Mouse (Mus musculus) gastrocnemius, postnatal 14 days (tissue): Measurements from ENCODE around the gene Orc2. TPM values are rescaled to one million over a fixed set of nuclear protein-coding genes. Genes with fewer than 3 reads are reported as not detected.

Experiments
- DNase-seq: peaks from one replicate; pipeline ENCODE4 v3.0.0; 2021; ENCODE audit warnings: mixed read lengths
- intact Hi-C: fragments of 180-260 bp; cut with DNase I; formaldehyde crosslinking; loops from one replicate; pipeline ENCODE4 v1.15.1; 2025; ENCODE audit warnings: low total_unique reads
- total RNA-seq, 2 experiments: library from RNA; stranded (reverse); gene quantifications; 2 replicates each; pipeline ENCODE4 v1.2.3; 2021

Gene Orc2
- total RNA-seq, 2 experiments from 2014 or later = 9.8 to 11.1 TPM

- intact Hi-C loops = no loop called here
- peak; percentile 81 for DNase-seq
Observed at GRCm38 (mm10) chr1:58445143-58445722, 59.7 kb downstream of the Orc2 start, which contains the start of the genes Nif3l1 and Ppil3. Gene Nif3l1, plus strand, starts transcription at chr1:58445151. Gene Ppil3, minus strand, starts transcription at chr1:58445486.

- intact Hi-C loops = no loop called here
- no peak for DNase-seq
Observed at GRCm38 (mm10) chr1:58444691-58445090, 60.2 kb downstream of the Orc2 start.

DNA sequence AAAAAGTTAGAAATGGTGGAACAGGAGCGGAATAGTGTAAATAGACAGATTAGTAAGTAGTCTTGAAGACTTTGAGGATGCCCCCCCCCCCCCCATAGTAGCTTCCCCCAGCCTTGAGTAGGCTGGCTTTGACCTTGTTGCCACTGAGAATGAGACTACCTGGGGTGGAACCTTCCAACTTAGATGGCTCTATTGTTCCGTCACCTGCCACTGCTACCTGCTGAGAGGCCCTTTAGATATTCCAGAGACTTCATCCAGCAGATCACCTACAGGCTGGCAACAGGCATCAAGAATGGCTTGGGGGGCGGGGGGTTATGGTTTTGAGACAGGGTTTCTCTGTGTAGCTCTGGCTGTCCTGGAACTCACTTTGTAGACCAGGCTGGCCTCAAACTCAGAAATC, 80.4 kb downstream of the Orc2 start:
- no peak for DNase-seq
- intact Hi-C loops = no loop called here

DNA sequence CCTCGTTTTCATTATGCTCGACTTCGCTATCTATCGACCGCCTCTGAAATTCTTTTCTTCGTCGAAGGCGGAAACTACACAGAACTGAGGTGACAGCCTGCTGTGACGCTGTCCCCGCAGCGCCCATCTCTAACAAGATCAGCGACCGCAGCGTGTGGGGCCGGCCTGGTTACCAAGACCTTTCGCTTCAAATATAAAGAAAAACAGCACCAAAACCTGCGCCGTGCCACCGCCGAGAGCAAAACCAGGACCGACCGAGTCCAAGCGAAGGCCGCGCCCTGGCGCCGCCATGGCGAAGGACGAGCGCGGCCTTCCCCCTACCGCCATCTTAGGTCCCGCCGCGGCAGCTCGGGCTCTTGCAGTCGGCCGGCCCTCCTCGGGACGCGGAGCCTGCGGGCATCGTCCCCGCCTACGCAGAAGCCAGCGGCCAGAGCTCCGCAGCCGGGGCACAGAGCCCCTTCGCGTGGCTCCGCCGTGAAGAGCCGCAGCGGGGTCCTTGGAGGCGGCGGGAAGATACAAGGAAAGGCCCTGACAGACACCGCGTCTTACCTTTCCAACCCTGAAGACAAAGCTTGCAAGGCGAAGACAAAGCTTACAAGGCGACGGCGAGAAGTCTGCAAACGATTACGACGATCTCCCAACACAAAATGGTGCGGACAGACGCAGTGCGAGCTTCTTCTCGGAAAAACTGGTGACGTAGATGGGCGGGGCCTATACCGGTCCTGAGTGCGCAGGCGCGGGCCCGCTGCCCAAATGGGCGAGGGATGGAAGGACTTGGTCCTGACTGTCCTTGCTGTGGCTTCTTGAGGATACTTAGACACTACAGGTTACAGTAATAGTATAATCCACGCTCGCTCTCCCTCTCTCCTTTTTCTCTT, 81.3 kb downstream of the Orc2 start, which contains the start of gene Clk1:
Gene Clk1 (minus strand): TSS at position 696 of the 878 bp plus-strand sequence.
- intact Hi-C loops = no loop called here
- DNase-seq = peak; percentile 97

DNA sequence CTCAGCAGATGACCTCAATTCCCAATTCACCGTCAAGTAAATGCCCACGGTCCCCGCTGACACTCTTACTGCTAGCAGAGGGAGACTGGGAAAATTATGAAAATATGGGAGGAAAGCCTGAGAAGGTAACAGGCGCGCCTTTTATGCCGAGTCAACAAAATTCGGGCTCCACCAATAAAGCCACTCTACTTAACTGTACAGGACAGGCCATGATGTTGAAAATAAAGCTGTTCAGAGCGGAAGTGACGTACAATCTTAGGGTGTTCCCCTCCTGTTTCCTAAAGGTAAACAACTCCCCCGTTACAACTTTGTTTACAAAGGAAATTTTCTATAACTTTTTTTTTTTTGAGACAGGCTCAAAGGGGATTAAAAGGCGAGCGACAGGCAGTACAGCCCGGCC, 82.0 kb downstream of the Orc2 start:
- intact Hi-C loops = no loop called here
- no peak for DNase-seq

- intact Hi-C loops = no loop called here
- no peak for DNase-seq
Observed at GRCm38 (mm10) chr1:58420961-58421360, 83.9 kb downstream of the Orc2 start.

DNA sequence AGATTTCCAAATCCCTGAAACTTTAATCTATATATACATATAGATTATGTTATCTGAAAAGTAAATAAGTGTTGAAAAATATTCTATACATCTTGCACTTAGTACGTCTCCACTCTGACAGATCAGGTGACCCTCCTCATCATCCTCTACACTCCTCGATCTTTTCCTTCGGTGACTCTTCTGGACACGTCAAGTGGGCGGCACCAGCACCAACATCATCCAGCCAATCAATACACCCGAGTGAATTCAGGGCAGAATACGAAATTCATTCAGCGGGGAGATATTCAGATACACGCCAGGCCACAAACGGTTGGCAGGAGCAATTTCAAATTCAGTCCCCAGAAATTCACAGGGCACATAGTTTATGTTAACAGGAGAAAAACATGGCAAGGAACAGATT, 84.9 kb downstream of the Orc2 start:
- intact Hi-C loops = no loop called here
- DNase-seq = no peak

GRCm38 (mm10) chr1:58416048-58416447, 88.9 kb downstream of the Orc2 start:
- DNase-seq = no peak
- intact Hi-C loops = no loop called here

GRCm38 (mm10) chr1:58415442-58415841, 89.5 kb downstream of the Orc2 start:
- no peak for DNase-seq
- intact Hi-C loops = no loop called here

Other genes with a start within 250 kb of the Orc2 start
- gene Aox2, start 226.8 kb downstream of the Orc2 start, total RNA-seq = under 1 TPM; 0.08 to 0.13 TPM
- gene Bzw1, start 112.2 kb downstream of the Orc2 start, total RNA-seq = 10 to 100 TPM; 54.4 to 73.9 TPM
- 10 to 100 TPM; 25.2 to 44.5 TPM for gene Clk1, start 81.0 kb downstream of the Orc2 start, total RNA-seq
- gene Nif3l1, start 60.0 kb downstream of the Orc2 start, total RNA-seq = 1 to 10 TPM; 9.3 to 9.5 TPM
- gene Ppil3, start 59.6 kb downstream of the Orc2 start, total RNA-seq = 10 to 100 TPM; 14.6 to 15.3 TPM
- 1 to 10 TPM; 5.9 to 7.8 TPM for gene Fam126b, start 81.2 kb upstream of the Orc2 start, total RNA-seq
- gene Ndufb3, start 81.3 kb upstream of the Orc2 start, total RNA-seq = 100 to 1,000 TPM; 166 to 184 TPM
- not detected for gene Als2cr12, start 190.9 kb upstream of the Orc2 start, total RNA-seq
- gene Cflar, start 206.4 kb upstream of the Orc2 start, total RNA-seq = 10 to 100 TPM; 32.9 to 43.5 TPM